Mouse (Mus musculus) stomach, embryonic 14.5 days (tissue): ENCODE results near the gene Adamts15. TPM values are rescaled to one million over a fixed set of nuclear protein-coding genes. Genes with fewer than 3 reads are reported as not detected.

Source experiments
- ATAC-seq: fragments of 200-750 bp; cut with Nextera tagmentation; 2 replicates; pipeline ENCODE4 v1.8.0; 2017; ENCODE audit warnings: low read depth, moderate TSS enrichment; ENCODE audit not compliant: insufficient number of reproducible peaks, insufficient read depth, low FRiP score
- H3K27ac ChIP-seq: fragments of 300-500 bp; sonication (generic); 2 replicates; pipeline ENCODE4 v1.5.1; 2014; ENCODE audit warnings: mild to moderate bottlenecking, low read length, moderate library complexity, mixed read lengths
- H3K27me3 ChIP-seq: fragments of 300-500 bp; sonication (generic); 2 replicates; pipeline ENCODE4 v1.6.1; 2014; ENCODE audit warnings: low read length, control low read depth, mixed read lengths; ENCODE audit not compliant: control insufficient read depth, insufficient read depth
- H3K36me3 ChIP-seq: fragments of 300-500 bp; sonication (generic); 2 replicates; pipeline ENCODE4 v1.6.1; 2014; ENCODE audit warnings: mild to moderate bottlenecking, control low read depth, low read length, moderate library complexity, mixed read lengths; ENCODE audit not compliant: control insufficient read depth, insufficient read depth
- H3K4me1 ChIP-seq: fragments of 300-500 bp; sonication (generic); 2 replicates; pipeline ENCODE4 v1.6.1; 2014; ENCODE audit warnings: low read length, control low read depth, mixed read lengths; ENCODE audit not compliant: control insufficient read depth, insufficient read depth
- H3K4me2 ChIP-seq: fragments of 300-500 bp; sonication (generic); replicated peaks from 2 replicates; pipeline ENCODE4 v1.6.1; 2014; ENCODE audit warnings: low read depth, low read length, control low read depth
- H3K4me3 ChIP-seq: fragments of 300-500 bp; sonication (generic); 2 replicates; pipeline ENCODE4 v1.5.1; 2014; ENCODE audit warnings: low read depth, low read length, control low read depth
- H3K9ac ChIP-seq: fragments of 300-500 bp; sonication (generic); replicated peaks from 2 replicates; pipeline ENCODE4 v1.6.1; 2014; ENCODE audit warnings: low read depth, mild to moderate bottlenecking, control low read depth, low read length, moderate library complexity, mixed read lengths
- H3K9me3 ChIP-seq: fragments of 300-500 bp; sonication (generic); 2 replicates; pipeline ENCODE4 v1.6.1; 2016; ENCODE audit warnings: low read depth, low read length, control low read depth; ENCODE audit not compliant: control insufficient read depth
- WGBS: fragments of 180-500 bp; shearing (Covaris S2); extraction: QIAGEN DNeasy Blood & Tissue Kit; methylation state at CpG from one replicate; pipeline ENCODE4 v1.1.7; 2014; 5-methylcytosine and 5-hydroxymethylcytosine counted together
- polyA plus RNA-seq: library from polyadenylated mRNA; unstranded; fragments of >200 nt; fragmentation: Nextera tagmentation; extraction: Ambion mirVana; gene quantifications from 2 replicates; pipeline ENCODE4 v1.2.1, GENCODE M21; 2014

Adamts15 gene
- polyA plus RNA-seq, 1 experiment from 2014 or later = 12.9 TPM

GRCm38 (mm10) chr9:30896752-30897151 lies 25.5 kb downstream of the Adamts15 start:
- H3K27me3 ChIP-seq = no peaks in the 10 kb centered on the region
- H3K27ac ChIP-seq = no peak overlapping the region
- no peaks in the 10 kb centered on the region for H3K9me3 ChIP-seq
- H3K4me2 ChIP-seq = no peak overlapping the region
- no peak overlapping the region for H3K9ac ChIP-seq
- no peak overlapping the region for H3K4me3 ChIP-seq
- peaks cover 3% of the 10 kb centered on the region for H3K36me3 ChIP-seq
- ATAC-seq = 0 out of 2 replicates have a peak, but pooled peaks have one; percentile 46
- 64% methylated on average over 5 of the region's 5 CpGs for WGBS
- H3K4me1 ChIP-seq = peaks cover 4% of the 10 kb centered on the region; the same call in 1 of the 2 replicates

GRCm38 (mm10) chr9:30895618-30896017 lies 26.6 kb downstream of the Adamts15 start:
- Histone ChIP-seq H3K36me3 (peaks cover under 1% of the 10 kb centered on the region; the same call in 1 of the 2 replicates), H3K27me3 (no peaks in the 10 kb centered on the region), H3K4me1 (peaks cover 4% of the 10 kb centered on the region; the same call in 1 of the 2 replicates), H3K4me2 (no peak overlapping the region), H3K27ac (no peak overlapping the region), H3K4me3 (no peak overlapping the region), H3K9ac (no peak overlapping the region), H3K9me3 (no peaks in the 10 kb centered on the region)
- no peak for ATAC-seq
- WGBS = 79% methylated on average over 3 of the region's 3 CpGs

- 66% methylated on average over 3 of the region's 3 CpGs for WGBS
- no peaks in the 10 kb centered on the region for H3K27me3 ChIP-seq
- no peaks in the 10 kb centered on the region for H3K4me1 ChIP-seq
- ATAC-seq = no peak
- no peaks in the 10 kb centered on the region for H3K9me3 ChIP-seq
- no peak overlapping the region for H3K9ac ChIP-seq
- no peak overlapping the region for H3K4me2 ChIP-seq
- H3K27ac ChIP-seq = no peak overlapping the region
- H3K4me3 ChIP-seq = no peak overlapping the region
- no peaks in the 10 kb centered on the region for H3K36me3 ChIP-seq
These were observed 36.0 kb downstream of the Adamts15 start for GRCm38 (mm10) chr9:30886276-30886675.

GRCm38 (mm10) chr9:30880553-30880952 lies 41.7 kb downstream of the Adamts15 start:
- no peaks in the 10 kb centered on the region for H3K36me3 ChIP-seq
- no peaks in the 10 kb centered on the region for H3K4me1 ChIP-seq
- no peak overlapping the region for H3K27ac ChIP-seq
- H3K4me2 ChIP-seq = no peak overlapping the region
- peak; percentile 87 for ATAC-seq
- H3K9ac ChIP-seq = no peak overlapping the region
- 46% methylated on average over 9 of the region's 9 CpGs for WGBS
- H3K9me3 ChIP-seq = no peaks in the 10 kb centered on the region
- no peak overlapping the region for H3K4me3 ChIP-seq
- H3K27me3 ChIP-seq = no peaks in the 10 kb centered on the region

GRCm38 (mm10) chr9:30879947-30880273 lies 42.3 kb downstream of the Adamts15 start:
- no peaks in the 10 kb centered on the region for H3K36me3 ChIP-seq
- no peak overlapping the region for H3K4me3 ChIP-seq
- H3K4me2 ChIP-seq = no peak overlapping the region
- no peaks in the 10 kb centered on the region for H3K4me1 ChIP-seq
- H3K27me3 ChIP-seq = no peaks in the 10 kb centered on the region
- WGBS = 63% methylated on average over 2 of the region's 2 CpGs
- H3K27ac ChIP-seq = no peak overlapping the region
- no peaks in the 10 kb centered on the region for H3K9me3 ChIP-seq
- no peak for ATAC-seq
- H3K9ac ChIP-seq = no peak overlapping the region

GRCm38 (mm10) chr9:30879248-30879946 lies 42.9 kb downstream of the Adamts15 start:
- H3K4me3 ChIP-seq = no peak overlapping the region
- no peak overlapping the region for H3K27ac ChIP-seq
- H3K9me3 ChIP-seq = no peaks in the 10 kb centered on the region
- no peak overlapping the region for H3K9ac ChIP-seq
- H3K4me2 ChIP-seq = no peak overlapping the region
- no peak for ATAC-seq
- H3K4me1 ChIP-seq = no peaks in the 10 kb centered on the region
- no peaks in the 10 kb centered on the region for H3K36me3 ChIP-seq
- 73% methylated on average over 7 of the region's 7 CpGs for WGBS
- H3K27me3 ChIP-seq = no peaks in the 10 kb centered on the region

- Histone ChIP-seq H3K27ac (no peak overlapping the region), H3K4me1 (no peaks in the 10 kb centered on the region), H3K4me3 (no peak overlapping the region), H3K9ac (no peak overlapping the region), H3K27me3 (no peaks in the 10 kb centered on the region), H3K36me3 (no peaks in the 10 kb centered on the region), H3K4me2 (no peak overlapping the region), H3K9me3 (no peaks in the 10 kb centered on the region)
- 47% methylated on average over 3 of the region's 3 CpGs for WGBS
- ATAC-seq = no peak
These were observed 45.7 kb downstream of the Adamts15 start for GRCm38 (mm10) chr9:30876552-30876951.

GRCm38 (mm10) chr9:30855837-30856236 lies 66.4 kb downstream of the Adamts15 start:
- no peaks in the 10 kb centered on the region for H3K27me3 ChIP-seq
- H3K4me2 ChIP-seq = no peak overlapping the region
- H3K9ac ChIP-seq = no peak overlapping the region
- no peak for ATAC-seq
- H3K9me3 ChIP-seq = no peaks in the 10 kb centered on the region
- WGBS = 77% methylated on average over 2 of the region's 2 CpGs
- no peak overlapping the region for H3K27ac ChIP-seq
- H3K36me3 ChIP-seq = no peaks in the 10 kb centered on the region
- H3K4me3 ChIP-seq = no peak overlapping the region
- H3K4me1 ChIP-seq = no peaks in the 10 kb centered on the region

- Histone ChIP-seq H3K9ac (no peak overlapping the region), H3K27ac (no peak overlapping the region), H3K4me1 (no peaks in the 10 kb centered on the region), H3K4me3 (no peak overlapping the region), H3K4me2 (no peak overlapping the region), H3K9me3 (no peaks in the 10 kb centered on the region), H3K27me3 (no peaks in the 10 kb centered on the region), H3K36me3 (no peaks in the 10 kb centered on the region)
- ATAC-seq = no peak
- WGBS = 91% methylated on average over 2 of the region's 2 CpGs
These were observed 70.4 kb downstream of the Adamts15 start for GRCm38 (mm10) chr9:30851841-30852240.
